Mouse (Mus musculus): ENCODE results near the gene Tspan18.

Tspan18 gene

GRCm38 (mm10) chr2:93262291-93263285 lies 71.7 kb downstream of the Tspan18 start:
- no peak for DNase-seq (ENCODE audit: low spot score)

GRCm38 (mm10) chr2:93261521-93262290 lies 72.6 kb downstream of the Tspan18 start:
- DNase-seq (ENCODE audit: low spot score), result no peak

GRCm38 (mm10) chr2:93257634-93258033 lies 76.7 kb downstream of the Tspan18 start:
- no peak for DNase-seq (ENCODE audit: low spot score)

DNA sequence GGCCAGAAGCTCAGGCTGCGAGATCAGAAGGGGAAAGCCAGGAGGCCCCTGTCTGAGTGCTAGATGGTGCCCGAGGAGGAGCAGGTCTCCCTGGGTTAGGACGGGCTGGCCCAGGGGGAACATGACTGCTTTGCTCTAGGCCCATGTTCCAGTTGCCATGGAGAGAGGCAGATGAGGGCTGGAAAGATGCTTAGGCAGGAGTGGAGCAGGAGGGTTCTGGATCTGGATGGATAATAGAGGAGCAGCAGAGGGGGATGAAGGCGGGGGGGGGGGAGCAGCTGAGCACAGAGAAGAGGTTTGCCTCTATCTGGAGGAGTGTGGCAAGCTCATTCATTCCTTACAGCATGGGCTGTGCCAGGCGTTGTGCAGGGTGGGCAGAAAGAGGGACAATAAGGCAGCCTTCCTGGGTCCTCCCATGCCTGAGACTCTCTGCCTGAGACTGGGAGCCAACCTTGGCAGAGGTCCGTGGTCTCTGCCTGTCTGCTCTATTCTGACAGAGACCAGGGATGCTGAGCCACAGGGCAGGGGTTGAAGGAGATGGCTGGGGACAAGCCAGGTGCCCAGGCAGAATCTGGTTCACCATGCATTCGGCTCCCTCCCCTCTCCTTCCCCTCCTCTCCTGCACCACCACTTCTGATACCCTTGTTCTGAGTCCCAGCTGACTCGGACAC lies 77.4 kb downstream of the Tspan18 start:
- no peak for DNase-seq (ENCODE audit: low spot score)

DNA sequence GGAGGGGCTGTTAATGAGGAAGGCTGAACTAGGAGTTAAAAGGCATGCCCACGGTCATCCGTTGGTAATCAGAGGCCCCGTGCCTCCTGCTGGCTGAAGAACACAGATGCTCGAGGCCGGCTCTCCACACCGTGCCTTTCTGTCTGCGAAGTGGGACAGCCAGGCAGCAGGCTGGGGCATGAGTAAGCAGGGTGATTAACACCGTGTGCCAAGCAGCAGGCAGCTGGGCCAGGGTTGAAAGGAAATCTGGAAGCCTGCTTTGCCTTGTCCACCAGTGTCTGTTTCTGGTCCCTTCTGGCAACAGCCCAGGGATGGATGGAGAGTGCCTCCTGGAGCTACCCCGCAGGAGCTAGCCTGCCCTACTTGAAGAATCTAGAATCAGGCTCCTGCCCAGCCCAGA lies 81.9 kb downstream of the Tspan18 start:
- no peak for DNase-seq (ENCODE audit: low spot score)

- no peak for DNase-seq (ENCODE audit: low spot score)
These were observed 83.7 kb downstream of the Tspan18 start for GRCm38 (mm10) chr2:93250611-93251010.

- no peak for DNase-seq (ENCODE audit: low spot score)
These were observed 85.2 kb downstream of the Tspan18 start for GRCm38 (mm10) chr2:93249058-93249457.

DNA sequence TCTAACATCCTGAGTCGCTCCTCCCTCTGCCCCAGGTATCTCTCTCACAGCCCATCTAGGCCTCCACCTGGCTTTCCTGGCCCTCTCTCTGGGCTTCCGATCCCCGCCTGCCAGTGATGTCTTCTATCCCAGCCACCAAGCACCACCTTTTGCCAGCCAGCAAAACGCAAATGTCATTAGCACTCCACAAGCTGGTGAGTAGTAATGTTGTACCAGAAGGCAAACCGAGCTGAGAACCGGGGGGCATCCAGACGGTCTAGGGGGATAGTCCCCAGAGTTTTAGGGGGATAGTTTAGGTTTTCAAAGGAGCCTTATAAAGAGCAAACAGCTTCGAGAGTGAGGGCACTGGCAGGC lies 90.2 kb downstream of the Tspan18 start:
- DNase-seq (ENCODE audit: low spot score), result no peak

DNA sequence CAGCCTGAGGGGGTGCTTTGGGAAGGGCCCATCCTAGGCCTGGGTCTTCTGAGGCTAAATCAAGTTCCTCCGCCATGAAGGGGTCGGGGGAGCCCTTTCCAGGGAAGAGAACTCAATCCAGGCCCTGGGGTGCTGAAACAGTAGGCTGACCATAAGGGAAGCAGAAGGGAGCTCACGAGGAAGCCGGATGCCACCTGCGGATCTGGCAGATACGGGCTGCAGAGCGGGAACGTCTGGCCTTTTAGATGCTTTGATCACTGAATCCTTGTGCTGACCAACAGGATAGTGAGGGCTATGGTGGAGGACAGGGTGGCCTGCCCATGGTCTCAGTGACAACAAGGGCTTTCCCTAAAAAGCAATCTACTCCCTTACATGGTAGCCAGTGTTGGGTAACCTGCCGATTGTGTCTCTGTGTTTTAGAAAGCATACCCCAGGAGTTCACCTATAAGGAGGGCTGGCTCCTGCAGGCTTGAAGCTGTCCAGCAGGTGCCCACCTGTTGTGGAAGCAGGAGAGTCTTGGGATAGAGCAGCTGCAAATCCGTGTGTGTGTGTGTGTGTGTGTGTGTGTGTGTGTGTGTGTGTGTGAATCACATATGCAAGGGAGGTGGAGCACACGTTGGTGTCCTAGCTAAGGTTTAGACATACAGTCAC lies 90.7 kb downstream of the Tspan18 start:
- DNase-seq (ENCODE audit: low spot score), result no peak

DNA sequence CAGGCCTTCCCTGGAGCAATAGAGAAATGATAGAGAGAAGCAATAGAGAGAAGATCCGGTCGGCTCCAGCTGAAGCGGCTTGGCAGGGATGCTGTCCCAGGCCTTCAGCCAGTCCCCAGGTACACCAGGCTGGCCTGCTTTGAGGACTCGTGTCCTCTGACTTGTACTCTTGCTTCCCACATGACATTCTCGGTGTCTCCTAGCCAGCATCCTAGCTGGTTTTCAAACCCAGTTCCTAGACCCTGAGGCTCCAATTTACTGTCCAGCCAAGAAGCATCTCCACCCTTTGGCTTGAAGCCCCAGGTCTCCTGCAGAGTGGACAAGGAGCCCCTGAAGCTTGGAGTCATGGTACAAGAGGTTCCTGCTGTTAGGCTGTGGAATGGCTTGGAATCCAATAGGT lies 92.1 kb downstream of the Tspan18 start:
- DNase-seq (ENCODE audit: low spot score), result no peak

GRCm38 (mm10) chr2:93238864-93239263 lies 95.4 kb downstream of the Tspan18 start:
- no peak for DNase-seq (ENCODE audit: low spot score)

DNA sequence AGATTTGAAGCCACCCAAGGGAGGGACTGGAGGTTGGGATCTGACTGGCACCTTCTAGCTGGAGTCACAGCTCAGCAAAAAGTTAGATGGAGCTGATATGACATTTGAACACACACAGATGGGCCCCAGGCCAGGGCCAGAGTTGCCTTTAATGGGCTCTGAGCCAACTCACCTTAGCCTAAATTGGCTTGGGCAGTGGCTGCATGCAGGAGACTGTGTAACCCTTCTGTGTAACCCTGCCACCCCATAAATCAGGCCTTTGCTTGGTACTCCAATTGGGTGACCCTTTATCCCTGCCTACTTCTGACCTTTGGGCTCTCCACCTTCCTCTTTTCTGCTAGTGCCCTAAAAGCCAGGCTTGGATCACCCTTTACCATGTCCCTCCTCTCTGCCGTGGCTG lies 97.2 kb downstream of the Tspan18 start:
- no peak for DNase-seq (ENCODE audit: low spot score)

DNA sequence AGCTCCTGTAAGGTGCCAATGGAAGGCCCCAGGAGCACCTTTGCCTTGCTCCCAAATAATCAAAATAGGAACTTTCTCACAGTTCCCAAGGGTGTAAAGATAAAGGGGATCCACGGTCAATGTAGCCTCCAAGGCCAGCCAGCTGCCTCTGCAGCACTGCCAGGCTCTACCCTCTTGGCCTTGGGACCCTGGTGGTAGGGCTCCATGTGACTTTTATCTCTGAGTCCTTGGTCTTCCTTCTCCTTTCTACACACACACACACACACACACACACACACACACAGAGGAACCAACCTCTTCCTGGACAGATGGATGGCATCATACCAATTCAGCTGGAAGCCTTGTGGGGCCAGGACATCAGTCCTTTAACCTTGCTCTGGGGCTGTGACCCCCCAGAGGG lies 102.2 kb downstream of the Tspan18 start:
- DNase-seq (ENCODE audit: low spot score), result no peak

DNA sequence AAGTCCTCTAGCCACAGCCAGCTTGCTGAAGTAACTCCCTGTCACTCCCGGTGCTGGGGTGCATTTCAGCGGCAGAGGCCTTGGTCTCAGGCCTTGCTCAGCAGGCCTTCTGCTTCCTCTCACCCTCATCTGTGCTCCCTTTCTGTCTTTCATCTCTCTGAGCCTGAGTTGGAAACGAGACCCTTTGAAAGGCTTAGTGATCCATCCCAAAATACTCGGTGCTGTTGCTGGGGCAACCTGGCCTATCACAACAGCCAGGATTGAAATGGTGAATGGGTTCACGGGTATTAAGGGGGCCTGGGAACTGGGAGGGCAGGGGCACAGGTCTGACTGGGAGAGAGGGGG lies 105.9 kb downstream of the Tspan18 start:
- DNase-seq (ENCODE audit: low spot score), result no peak

DNA sequence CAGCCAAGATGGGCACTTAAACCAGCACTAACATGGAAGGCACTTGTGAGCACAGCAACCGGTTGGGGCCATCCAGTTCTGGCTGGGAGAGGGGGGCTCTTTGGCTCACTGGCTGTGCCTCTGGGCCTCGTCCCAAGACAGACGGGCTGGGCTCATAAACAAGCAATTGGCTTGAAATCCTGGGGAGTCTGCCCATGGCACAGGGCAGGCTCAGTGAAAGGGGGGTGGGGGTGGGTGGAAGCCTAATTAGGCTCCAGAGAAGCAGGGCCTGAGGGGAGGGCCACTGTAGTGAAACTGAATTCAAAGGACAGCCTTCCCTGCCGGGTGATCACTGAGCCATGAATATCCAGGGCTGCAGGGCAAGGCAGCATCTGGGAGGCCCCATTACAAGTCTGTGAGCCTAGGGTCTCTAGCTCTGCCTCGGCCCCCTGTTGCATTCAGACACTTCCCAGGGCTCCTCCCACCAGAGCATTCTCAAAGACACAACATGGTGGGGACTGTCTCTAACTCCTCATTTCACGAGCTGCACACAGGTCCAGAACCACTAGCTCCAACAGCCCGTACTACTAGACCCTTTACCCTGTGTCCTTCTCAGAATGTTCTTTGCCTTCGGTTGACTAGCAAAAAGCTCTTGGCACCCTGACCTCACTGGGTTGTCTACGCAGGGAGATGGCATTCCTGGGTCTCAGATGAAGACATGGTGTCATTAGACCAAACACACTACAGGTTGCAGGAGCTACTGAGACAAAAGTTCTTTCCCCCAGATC lies 106.4 kb downstream of the Tspan18 start:
- DNase-seq (ENCODE audit: low spot score), result no peak

- peak; percentile 92 for DNase-seq (ENCODE audit: low spot score)
These were observed 107.4 kb downstream of the Tspan18 start for GRCm38 (mm10) chr2:93226606-93227595.

GRCm38 (mm10) chr2:93223463-93223862 lies 110.8 kb downstream of the Tspan18 start:
- no peak for DNase-seq (ENCODE audit: low spot score)

DNA sequence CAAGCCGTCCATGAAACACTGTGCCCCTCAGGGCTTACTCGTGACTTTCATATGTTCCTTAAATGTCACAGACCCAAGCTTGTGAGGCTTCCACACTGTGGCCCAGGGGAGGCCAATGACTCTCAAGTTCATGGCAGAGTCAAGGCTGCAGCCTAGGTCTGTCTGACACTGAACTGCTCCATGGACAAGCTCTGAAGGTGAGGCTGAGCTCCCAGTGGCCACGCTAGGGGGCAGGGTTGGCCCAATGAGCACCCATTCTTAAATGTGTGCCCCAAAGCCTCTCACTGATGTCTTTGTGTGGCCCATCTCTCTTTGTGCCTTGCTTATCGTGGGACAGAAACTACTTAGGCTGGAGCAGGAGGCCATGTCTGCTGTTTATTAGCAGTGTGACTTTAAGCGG lies 113.9 kb downstream of the Tspan18 start:
- DNase-seq (ENCODE audit: low spot score), result no peak

DNA sequence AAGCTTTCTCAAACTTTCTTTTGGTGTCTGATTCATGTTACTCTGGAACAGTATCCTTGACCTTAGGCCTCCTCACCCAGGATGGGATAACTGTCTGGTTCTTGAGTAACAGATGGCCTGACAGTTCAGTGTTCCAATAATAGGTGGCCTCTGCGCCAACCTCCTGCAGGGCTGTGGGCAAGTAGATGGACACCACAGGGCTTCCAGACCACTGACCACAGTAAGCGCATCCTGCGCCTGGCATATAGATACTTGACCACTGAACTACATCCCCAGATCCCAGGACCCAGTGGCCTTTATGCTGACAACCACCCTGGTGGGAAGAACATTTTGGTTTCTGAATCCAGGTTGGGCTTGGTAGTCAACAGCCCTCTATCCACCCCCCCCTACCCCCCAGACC lies 114.7 kb downstream of the Tspan18 start:
- no peak for DNase-seq (ENCODE audit: low spot score)

DNA sequence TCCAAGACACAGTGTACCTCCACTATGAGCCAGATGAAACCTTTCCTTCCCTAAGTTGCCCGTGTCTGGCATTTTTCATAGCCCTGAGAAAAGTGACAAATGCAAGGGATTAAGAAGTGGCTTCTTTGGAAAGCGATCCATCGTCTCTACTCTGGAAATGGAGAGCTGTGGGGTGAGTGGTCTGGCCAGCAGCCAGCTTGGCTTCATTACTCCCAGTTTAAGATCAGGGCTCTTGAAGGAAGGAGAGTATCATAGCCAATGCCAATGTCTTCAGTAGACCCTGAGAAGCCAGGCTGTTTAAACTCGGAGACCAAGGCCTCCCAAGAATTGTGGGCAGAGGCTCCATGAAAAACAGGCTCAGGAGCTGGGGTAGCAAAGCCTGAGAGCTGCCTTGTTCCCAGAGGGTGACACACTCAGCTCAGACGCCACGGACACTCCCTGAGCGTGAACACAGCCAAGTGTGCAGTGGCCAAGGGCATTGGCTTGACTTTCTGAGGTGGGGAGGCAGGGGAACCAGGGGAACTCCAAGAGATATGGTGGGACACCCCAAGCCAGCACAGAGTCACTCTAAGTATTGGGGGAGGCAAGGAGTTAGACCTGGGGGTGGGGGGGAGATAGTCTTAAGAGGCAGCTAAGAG lies 115.8 kb downstream of the Tspan18 start:
- DNase-seq (ENCODE audit: low spot score), result no peak

Data from ovary, postnatal 10 days (tissue).